Mouse (Mus musculus) forebrain, embryonic 16.5 days (tissue): Measurements from ENCODE around the gene Por. TPM values are rescaled to one million over a fixed set of nuclear protein-coding genes. Genes with fewer than 3 reads are reported as not detected.

ENCODE experiments used
- ATAC-seq: fragments of 200-750 bp; cut with Nextera tagmentation; 2 replicates; pipeline ENCODE4 v1.8.0; 2017; ENCODE audit warnings: mild to moderate bottlenecking, moderate library complexity
- H3K27ac ChIP-seq: fragments of 300-500 bp; sonication (generic); 2 replicates; pipeline ENCODE4 v1.5.1; 2014; ENCODE audit warnings: low read length, control low read depth
- H3K27me3 ChIP-seq: fragments of 300-500 bp; sonication (generic); replicated peaks from 2 replicates; pipeline ENCODE4 v1.6.1; 2014; ENCODE audit warnings: low read length; ENCODE audit not compliant: control insufficient read depth, insufficient read depth
- H3K36me3 ChIP-seq: fragments of 300-500 bp; sonication (generic); 2 replicates; pipeline ENCODE4 v1.6.1; 2014; ENCODE audit not compliant: control insufficient read depth, insufficient read depth
- H3K4me1 ChIP-seq: fragments of 300-500 bp; sonication (generic); replicated peaks from 2 replicates; pipeline ENCODE4 v1.6.1; 2014; ENCODE audit warnings: low read length; ENCODE audit not compliant: control insufficient read depth, insufficient read depth
- H3K4me2 ChIP-seq: fragments of 300-500 bp; sonication (generic); 2 replicates; pipeline ENCODE4 v1.6.1; 2014; ENCODE audit warnings: mild to moderate bottlenecking, low read length, control low read depth
- H3K4me3 ChIP-seq: fragments of 300-500 bp; sonication (generic); replicated peaks from 2 replicates; pipeline ENCODE4 v1.5.1; 2014; ENCODE audit warnings: mild to moderate bottlenecking, low read length, control low read depth
- H3K9ac ChIP-seq: fragments of 300-500 bp; sonication (generic); replicated peaks from 2 replicates; pipeline ENCODE4 v1.6.1; 2014; ENCODE audit warnings: low read depth, low read length, control low read depth
- H3K9me3 ChIP-seq: fragments of 300-500 bp; sonication (generic); 2 replicates; pipeline ENCODE4 v1.6.1; 2016; ENCODE audit warnings: low read length; ENCODE audit not compliant: control insufficient read depth
- WGBS: fragments of 180-500 bp; shearing (Covaris S2); extraction: QIAGEN DNeasy Blood & Tissue Kit; methylation state at CpG from one replicate; pipeline ENCODE4 v1.1.7; 2014; 5-methylcytosine and 5-hydroxymethylcytosine counted together
- polyA plus RNA-seq: library from polyadenylated mRNA; unstranded; fragments of >200 nt; fragmentation: Nextera tagmentation; extraction: Ambion mirVana; gene quantifications from 2 replicates; pipeline ENCODE4 v1.2.1, GENCODE M21; 2015

Por gene
- polyA plus RNA-seq, 1 experiment from 2014 or later, result 121 TPM

- no peak for ATAC-seq
- no peak overlapping the region for H3K9ac ChIP-seq
Measured at GRCm38 (mm10) chr5:135649309-135649633, 20.6 kb upstream of the Por start.

DNA sequence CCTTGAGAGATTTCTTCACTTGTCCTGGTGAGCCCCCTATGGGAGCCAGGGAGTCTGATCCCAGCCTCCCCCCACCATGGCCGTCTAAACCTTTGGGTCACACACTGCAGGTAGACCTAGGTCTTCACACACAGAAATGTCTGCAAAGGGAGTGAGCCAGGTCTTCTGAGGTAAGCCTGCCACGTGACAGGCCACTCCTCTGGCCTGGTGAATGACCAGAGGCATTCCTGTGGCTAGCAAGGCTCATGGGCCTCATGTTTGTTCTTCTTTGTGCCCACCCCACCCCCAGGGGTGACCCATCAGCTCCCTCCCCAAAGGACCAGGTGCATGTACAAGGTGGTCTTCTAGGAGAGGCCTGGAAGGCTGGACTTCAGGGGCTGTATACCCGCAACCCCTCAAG is 18.3 kb upstream of the Por start:
- Histone ChIP-seq H3K9ac (no peak overlapping the region), H3K27ac (no peak overlapping the region), H3K4me2 (no peak overlapping the region), H3K4me3 (no peak overlapping the region), H3K9me3 (no peaks in the 10 kb centered on the region), H3K27me3 (no peaks in the 10 kb centered on the region), H3K36me3 (no peaks in the 10 kb centered on the region), H3K4me1 (no peaks in the 10 kb centered on the region)
- no peak for ATAC-seq
- WGBS, result 77% methylated on average over 3 of the region's 3 CpGs

More at GRCm38 (mm10) chr5:135649309-135649633, 20.6 kb upstream of the Por start:
- WGBS, result 100% methylated on average over 1 of the region's 1 CpGs
- H3K4me1 ChIP-seq, result no peaks in the 10 kb centered on the region
- H3K36me3 ChIP-seq, result no peaks in the 10 kb centered on the region
- no peak overlapping the region for H3K27ac ChIP-seq
- H3K4me3 ChIP-seq, result no peak overlapping the region
- no peaks in the 10 kb centered on the region for H3K9me3 ChIP-seq
- no peaks in the 10 kb centered on the region for H3K27me3 ChIP-seq
- no peak overlapping the region for H3K4me2 ChIP-seq

- no peak for ATAC-seq
Measured at GRCm38 (mm10) chr5:135653209-135653608, 16.6 kb upstream of the Por start.

GRCm38 (mm10) chr5:135656046-135656445 is 13.8 kb upstream of the Por start:
- Histone ChIP-seq H3K9me3 (no peaks in the 10 kb centered on the region), H3K4me1 (no peaks in the 10 kb centered on the region)
- ATAC-seq, result no peak

More at GRCm38 (mm10) chr5:135653209-135653608, 16.6 kb upstream of the Por start:
- no peak overlapping the region for H3K9ac ChIP-seq
- no peaks in the 10 kb centered on the region for H3K36me3 ChIP-seq
- H3K4me2 ChIP-seq, result no peak overlapping the region
- H3K9me3 ChIP-seq, result no peaks in the 10 kb centered on the region
- no peak overlapping the region for H3K4me3 ChIP-seq
- 85% methylated on average over 2 of the region's 2 CpGs for whole genome bisulfite sequencing
- H3K27me3 ChIP-seq, result no peaks in the 10 kb centered on the region
- H3K27ac ChIP-seq, result no peak overlapping the region
- no peaks in the 10 kb centered on the region for H3K4me1 ChIP-seq

GRCm38 (mm10) chr5:135657128-135657527 is 12.7 kb upstream of the Por start:
- Histone ChIP-seq H3K4me3 (no peak overlapping the region), H3K9me3 (no peaks in the 10 kb centered on the region), H3K9ac (no peak overlapping the region), H3K27ac (no peak overlapping the region), H3K36me3 (no peaks in the 10 kb centered on the region), H3K27me3 (no peaks in the 10 kb centered on the region), H3K4me1 (no peaks in the 10 kb centered on the region), H3K4me2 (no peak overlapping the region)
- ATAC-seq, result no peak
- 75% methylated on average over 5 of the region's 5 CpGs for WGBS

More at GRCm38 (mm10) chr5:135656046-135656445, 13.8 kb upstream of the Por start:
- no peak overlapping the region for H3K4me2 ChIP-seq
- 93% methylated on average over 5 of the region's 5 CpGs for WGBS
- H3K4me3 ChIP-seq, result no peak overlapping the region
- H3K27me3 ChIP-seq, result no peaks in the 10 kb centered on the region
- H3K36me3 ChIP-seq, result no peaks in the 10 kb centered on the region
- no peak overlapping the region for H3K27ac ChIP-seq
- no peak overlapping the region for H3K9ac ChIP-seq

- Histone ChIP-seq H3K9ac (no peak overlapping the region), H3K4me2 (no peak overlapping the region), H3K27me3 (no peaks in the 10 kb centered on the region), H3K4me1 (no peaks in the 10 kb centered on the region), H3K36me3 (no peaks in the 10 kb centered on the region), H3K9me3 (no peaks in the 10 kb centered on the region), H3K4me3 (no peak overlapping the region), H3K27ac (no peak overlapping the region)
- WGBS, result 55% methylated on average over 17 of the region's 17 CpGs
- no peak for ATAC-seq
Measured at GRCm38 (mm10) chr5:135657703-135658373, 12.0 kb upstream of the Por start.

DNA sequence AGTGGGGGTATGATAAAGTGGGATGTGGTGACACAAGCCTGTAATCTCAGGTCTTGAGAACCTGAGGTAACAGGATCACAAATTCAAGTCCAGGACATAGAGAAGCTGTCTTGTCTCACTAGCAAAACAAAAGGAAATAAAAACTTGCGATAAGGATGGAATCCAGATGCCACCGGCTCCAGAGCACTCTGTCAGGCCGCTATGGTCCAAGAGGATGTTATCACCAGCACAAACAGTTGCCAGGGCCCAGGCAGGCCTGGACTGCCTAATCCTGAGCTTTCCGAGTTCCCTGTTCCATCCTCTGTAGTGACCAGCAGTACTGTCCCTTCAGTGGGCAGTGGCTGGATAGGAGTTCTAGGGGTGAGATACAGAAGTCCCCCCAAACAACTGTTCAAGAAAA is 9.9 kb upstream of the Por start:
- no peak overlapping the region for H3K9ac ChIP-seq
- H3K36me3 ChIP-seq, result no peaks in the 10 kb centered on the region
- H3K4me1 ChIP-seq, result no peaks in the 10 kb centered on the region
- H3K27me3 ChIP-seq, result no peaks in the 10 kb centered on the region
- ATAC-seq, result no peak
- WGBS, result 82% methylated on average over 4 of the region's 4 CpGs
- no peak overlapping the region for H3K4me3 ChIP-seq
- no peak overlapping the region for H3K27ac ChIP-seq
- no peak overlapping the region for H3K4me2 ChIP-seq
- H3K9me3 ChIP-seq, result no peaks in the 10 kb centered on the region

DNA sequence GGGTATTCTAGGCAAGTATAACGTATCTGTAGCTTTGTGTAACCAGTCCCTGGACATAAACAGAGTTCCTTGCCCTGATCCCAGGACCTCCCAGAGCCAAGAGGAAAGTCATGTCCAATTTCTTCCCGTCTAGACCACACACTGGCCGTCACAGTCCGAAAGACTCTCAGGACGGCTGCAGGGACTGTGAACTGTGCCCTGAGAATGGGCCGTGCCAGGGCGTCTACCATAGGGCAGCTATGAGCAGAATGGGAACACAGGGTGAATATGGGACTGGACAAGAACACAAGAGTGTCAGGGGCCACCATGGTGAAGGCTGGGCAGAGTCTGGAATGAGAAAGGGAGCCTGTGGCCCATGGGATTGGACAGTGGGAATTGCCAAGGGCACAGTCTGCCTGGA is 9.3 kb upstream of the Por start:
- Histone ChIP-seq H3K27ac (no peak overlapping the region), H3K4me3 (no peak overlapping the region), H3K4me1 (no peaks in the 10 kb centered on the region), H3K4me2 (no peak overlapping the region), H3K9me3 (no peaks in the 10 kb centered on the region), H3K36me3 (no peaks in the 10 kb centered on the region), H3K9ac (no peak overlapping the region), H3K27me3 (no peaks in the 10 kb centered on the region)
- 82% methylated on average over 7 of the region's 7 CpGs for WGBS
- ATAC-seq, result no peak

- Histone ChIP-seq H3K4me2 (no peak overlapping the region), H3K9ac (no peak overlapping the region), H3K4me3 (no peak overlapping the region), H3K27ac (no peak overlapping the region), H3K36me3 (no peaks in the 10 kb centered on the region), H3K4me1 (no peaks in the 10 kb centered on the region), H3K27me3 (no peaks in the 10 kb centered on the region), H3K9me3 (no peaks in the 10 kb centered on the region)
- ATAC-seq, result no peak
- 88% methylated on average over 5 of the region's 5 CpGs for WGBS
Measured at GRCm38 (mm10) chr5:135666890-135667289, 2.9 kb upstream of the Por start.

DNA sequence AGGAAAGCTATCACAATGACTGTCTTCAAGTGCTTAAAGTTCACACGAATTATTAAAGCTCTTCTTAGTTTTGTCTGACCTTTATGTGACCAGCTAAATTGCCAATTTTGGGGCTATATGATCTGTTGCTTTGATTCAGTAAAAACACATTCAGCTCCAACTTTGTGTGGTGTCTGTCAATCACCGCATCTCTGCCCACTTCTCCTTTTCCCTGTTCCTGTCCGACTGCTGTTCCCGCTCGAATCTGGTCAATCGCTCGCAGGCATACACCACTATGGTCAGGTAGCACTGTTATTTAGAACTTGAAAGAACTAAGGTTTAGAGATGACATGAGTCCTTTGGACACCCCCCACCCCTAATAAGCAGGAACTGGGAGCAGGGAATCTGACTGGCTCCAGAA is 1.8 kb upstream of the Por start:
- H3K36me3 ChIP-seq, result no peaks in the 10 kb centered on the region
- H3K27me3 ChIP-seq, result no peaks in the 10 kb centered on the region
- H3K4me1 ChIP-seq, result no peaks in the 10 kb centered on the region
- no peak overlapping the region for H3K27ac ChIP-seq
- no peaks in the 10 kb centered on the region for H3K9me3 ChIP-seq
- no peak overlapping the region for H3K4me2 ChIP-seq
- no peak for ATAC-seq
- WGBS, result 86% methylated on average over 7 of the region's 7 CpGs
- H3K4me3 ChIP-seq, result no peak overlapping the region
- H3K9ac ChIP-seq, result no peak overlapping the region
